Mouse (Mus musculus): ENCODE results near the gene Entpd8. TPM values are rescaled to one million over a fixed set of nuclear protein-coding genes. Genes with fewer than 3 reads are reported as not detected.
A peak's percentile ranks its signal among the peaks of the same experiment; 100 is the strongest.

The Entpd8 gene
- polyA plus RNA-seq, 1 experiment from 2014 or later, result not detected

DNA sequence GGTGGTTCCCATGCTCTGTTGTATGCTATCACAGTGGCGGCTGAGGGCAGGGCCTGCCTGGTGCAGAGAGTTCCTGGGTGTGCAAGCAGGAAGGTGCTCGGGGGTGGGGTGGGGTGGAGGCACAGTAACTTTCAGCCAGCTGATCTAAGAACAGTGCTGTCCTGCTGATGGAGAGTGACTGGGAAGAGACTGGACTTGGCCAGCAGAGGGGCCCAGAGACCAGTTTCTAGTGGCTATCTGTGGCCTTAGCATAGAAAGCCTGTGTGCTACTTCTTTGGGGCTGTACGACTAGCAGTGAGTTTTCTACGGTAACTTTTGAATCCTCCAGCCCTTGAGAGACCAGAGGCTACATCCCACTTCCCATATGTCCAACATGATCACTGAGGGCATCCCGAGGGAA is 18.9 kb downstream of the Entpd8 start:
- no peaks in the 10 kb centered on the region for H3K27me3 ChIP-seq
- H3K4me1 ChIP-seq, result peaks cover 10% of the 10 kb centered on the region
- WGBS, result 38% methylated on average over 5 of the region's 5 CpGs
- H3K27ac ChIP-seq (replicated peaks), result no peak overlapping the region
- H3K4me3 ChIP-seq, result no peak overlapping the region
- H3K36me3 ChIP-seq, result no peaks in the 10 kb centered on the region
- ATAC-seq (replicated peaks), result peak; percentile 46
- no peak overlapping the region for H3K4me2 ChIP-seq (replicated peaks)
- no peaks in the 10 kb centered on the region for H3K9me3 ChIP-seq
- H3K9ac ChIP-seq (replicated peaks), result no peak overlapping the region

DNA sequence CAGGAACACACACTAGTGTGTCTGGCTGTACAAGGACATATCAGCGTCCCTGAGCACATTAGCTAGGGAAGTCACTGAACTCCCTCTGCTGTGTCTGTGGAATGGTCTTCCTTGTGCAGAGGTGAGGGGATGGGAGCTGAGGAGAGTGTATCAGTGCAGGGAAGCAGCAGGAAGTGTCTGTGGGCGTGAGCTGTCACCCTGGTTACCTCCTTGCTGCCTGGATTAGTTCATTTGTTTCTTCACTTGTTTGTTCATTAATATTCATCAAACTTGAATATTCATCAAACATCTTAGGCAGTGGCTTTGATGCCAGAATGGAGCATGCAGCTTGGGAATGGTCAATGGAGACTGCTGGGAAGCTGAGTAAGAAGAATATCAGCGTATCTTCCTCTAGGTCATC is 19.6 kb downstream of the Entpd8 start:
- 41% methylated on average over 3 of the region's 3 CpGs for WGBS

DNA sequence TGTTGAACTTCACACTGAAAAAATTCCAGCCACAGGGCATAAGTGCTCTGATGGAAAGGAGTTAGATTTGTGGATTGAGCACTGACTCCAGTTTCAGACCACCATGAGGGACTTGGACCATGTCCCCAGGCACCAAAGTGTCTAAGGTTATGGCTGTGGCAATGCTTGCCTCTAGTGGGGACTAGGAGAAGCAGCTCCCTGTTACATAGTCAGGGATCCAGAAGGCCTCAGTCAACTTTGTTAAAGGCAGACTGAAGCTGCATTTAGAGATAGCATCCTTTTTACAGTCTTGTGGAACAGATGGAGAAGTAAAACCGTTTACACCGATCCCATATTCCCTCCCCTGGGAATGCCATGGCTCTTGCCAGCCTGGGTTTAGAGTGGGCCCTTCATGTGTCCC is 24.0 kb downstream of the Entpd8 start:
- Histone ChIP-seq H3K4me1 (peaks cover 16% of the 10 kb centered on the region), H3K9ac (replicated peaks) (no peak overlapping the region), H3K27ac (replicated peaks) (no peak overlapping the region), H3K4me2 (replicated peaks) (no peak overlapping the region), H3K27me3 (no peaks in the 10 kb centered on the region), H3K9me3 (no peaks in the 10 kb centered on the region), H3K4me3 (no peak overlapping the region), H3K36me3 (no peaks in the 10 kb centered on the region)
- WGBS, result 90% methylated on average over 2 of the region's 2 CpGs
- no peak for ATAC-seq (replicated peaks)

More for the DNA sequence above, 19.6 kb downstream of the Entpd8 start:
- H3K27ac ChIP-seq (replicated peaks), result no peak overlapping the region
- H3K36me3 ChIP-seq, result no peaks in the 10 kb centered on the region
- H3K9me3 ChIP-seq, result no peaks in the 10 kb centered on the region
- no peaks in the 10 kb centered on the region for H3K27me3 ChIP-seq
- no peak overlapping the region for H3K9ac ChIP-seq (replicated peaks)
- peak; percentile 66; the same call in 1 of the 2 replicates for ATAC-seq (replicated peaks)
- peaks cover 10% of the 10 kb centered on the region for H3K4me1 ChIP-seq
- no peak overlapping the region for H3K4me2 ChIP-seq (replicated peaks)
- H3K4me3 ChIP-seq, result no peak overlapping the region

DNA sequence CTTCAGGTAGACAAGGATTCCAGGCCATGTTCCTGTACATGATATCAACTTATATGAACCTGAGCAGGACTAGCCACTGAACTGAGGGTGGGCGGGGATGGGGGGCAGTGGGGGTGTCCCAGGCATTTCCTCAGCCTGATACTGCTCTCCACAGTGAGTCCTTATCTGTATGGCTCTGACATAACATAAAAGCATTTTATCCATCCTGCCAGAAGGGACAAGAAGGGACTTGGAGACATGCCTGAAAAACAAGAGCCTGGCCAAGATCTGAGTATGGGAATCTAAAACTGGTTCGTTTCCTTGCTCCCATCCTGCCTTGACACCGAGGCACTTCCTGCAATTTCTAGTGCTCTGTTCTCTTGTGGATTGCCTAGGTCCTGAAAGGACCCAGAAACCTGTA is 25.9 kb downstream of the Entpd8 start:
- no peak for ATAC-seq (replicated peaks)
- H3K27ac ChIP-seq (replicated peaks), result no peak overlapping the region
- no peaks in the 10 kb centered on the region for H3K9me3 ChIP-seq
- no peaks in the 10 kb centered on the region for H3K27me3 ChIP-seq
- no peak overlapping the region for H3K4me3 ChIP-seq
- peaks cover 6% of the 10 kb centered on the region; the same call in 1 of the 2 replicates for H3K4me1 ChIP-seq
- H3K36me3 ChIP-seq, result no peaks in the 10 kb centered on the region
- no peak overlapping the region for H3K9ac ChIP-seq (replicated peaks)
- WGBS, result 77% methylated on average over 3 of the region's 3 CpGs
- no peak overlapping the region for H3K4me2 ChIP-seq (replicated peaks)

DNA sequence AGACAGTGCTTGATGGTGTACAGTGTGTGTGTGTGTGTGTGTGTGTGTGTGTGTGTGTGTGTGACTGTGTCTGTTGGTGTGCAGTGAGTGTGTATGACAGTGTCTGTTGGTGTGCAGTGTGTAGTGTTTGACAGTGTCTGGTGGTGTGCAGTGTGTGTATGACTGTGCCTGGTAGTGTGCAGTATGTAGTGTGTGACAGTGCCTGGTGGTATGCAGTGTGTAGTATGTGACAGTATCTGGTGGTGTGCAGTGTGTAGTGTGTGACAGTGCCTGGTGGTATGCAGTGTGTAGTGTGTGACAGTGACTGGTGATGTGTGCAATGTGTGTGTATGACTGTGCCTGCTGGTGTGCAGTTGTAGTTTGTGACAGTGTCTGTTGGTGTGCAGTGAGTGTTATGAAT is 29.4 kb downstream of the Entpd8 start:
- H3K4me2 ChIP-seq (replicated peaks), result no peak overlapping the region
- no peaks in the 10 kb centered on the region for H3K9me3 ChIP-seq
- no peak overlapping the region for H3K4me3 ChIP-seq
- no peak overlapping the region for H3K27ac ChIP-seq (replicated peaks)
- H3K9ac ChIP-seq (replicated peaks), result no peak overlapping the region
- H3K36me3 ChIP-seq, result no peaks in the 10 kb centered on the region
- no peaks in the 10 kb centered on the region for H3K27me3 ChIP-seq
- no peak for ATAC-seq (replicated peaks)
- H3K4me1 ChIP-seq, result peaks cover 6% of the 10 kb centered on the region; the same call in 1 of the 2 replicates

DNA sequence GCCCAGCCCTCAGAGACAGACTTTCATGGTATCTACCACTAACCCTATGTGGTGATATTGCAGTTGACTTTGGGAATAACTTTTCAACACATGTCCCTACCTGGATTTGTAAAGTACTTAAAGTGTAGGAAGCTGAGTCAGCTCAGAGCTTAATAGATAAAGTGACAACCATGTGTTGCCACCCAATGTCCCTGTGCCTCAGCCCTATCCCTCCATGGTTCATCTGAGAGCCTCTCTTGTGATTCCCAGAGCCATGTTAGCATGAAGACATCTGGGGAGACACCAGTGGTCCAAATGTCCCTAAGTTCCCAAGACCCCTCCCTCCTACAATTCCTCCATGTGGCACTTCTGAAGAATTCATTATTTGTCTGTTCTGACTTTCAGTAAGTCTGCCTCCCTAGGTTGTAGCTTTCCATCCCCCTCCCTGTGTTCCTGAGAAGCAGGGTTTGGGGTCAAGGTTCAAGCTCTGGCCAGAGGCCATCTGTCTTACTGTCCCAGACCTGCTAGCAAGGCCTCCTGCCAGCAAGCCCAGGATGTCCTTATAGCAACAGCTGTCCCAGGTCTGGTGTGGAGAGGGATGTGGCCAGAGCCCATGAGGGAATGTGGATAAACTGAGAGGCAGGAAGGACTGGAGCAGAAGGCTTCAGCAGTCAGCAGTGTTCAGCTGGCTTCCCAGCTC is 30.5 kb downstream of the Entpd8 start:
- peaks cover 6% of the 10 kb centered on the region; the same call in 1 of the 2 replicates for H3K4me1 ChIP-seq
- no peak overlapping the region for H3K4me2 ChIP-seq (replicated peaks)
- no peak overlapping the region for H3K4me3 ChIP-seq
- no peak for ATAC-seq (replicated peaks)
- H3K9me3 ChIP-seq, result no peaks in the 10 kb centered on the region
- no peak overlapping the region for H3K9ac ChIP-seq (replicated peaks)
- H3K27ac ChIP-seq (replicated peaks), result no peak overlapping the region; the same call in 1 of the 2 replicates
- H3K36me3 ChIP-seq, result no peaks in the 10 kb centered on the region
- H3K27me3 ChIP-seq, result no peaks in the 10 kb centered on the region

DNA sequence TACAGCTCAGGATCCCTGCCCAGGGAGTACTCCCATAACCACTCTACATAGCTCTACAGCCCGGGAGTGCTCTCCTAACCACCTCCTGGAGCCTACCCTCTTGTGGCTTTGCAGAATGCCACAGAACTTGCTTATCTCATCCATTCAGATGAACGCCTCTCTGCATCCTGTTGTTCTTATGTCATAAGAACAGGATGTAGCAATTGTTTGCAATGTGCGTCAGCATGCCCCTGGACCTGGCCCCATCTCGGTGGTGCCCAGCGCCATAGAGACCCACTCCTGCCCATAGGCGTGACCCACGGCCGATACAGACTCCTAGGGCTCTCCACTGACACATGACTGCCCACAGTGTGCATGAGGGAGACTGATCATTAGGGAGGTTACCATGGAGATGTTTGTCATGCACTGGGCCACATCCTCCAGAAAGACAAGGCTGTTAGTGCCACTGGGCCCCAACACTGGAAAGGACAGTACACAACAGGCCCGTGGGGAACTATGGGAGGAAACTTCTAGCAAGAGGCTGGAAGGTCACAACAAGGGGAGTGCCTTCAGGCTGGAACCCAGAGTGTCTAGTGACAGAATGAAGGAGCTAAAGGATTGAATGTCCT is 31.2 kb downstream of the Entpd8 start:
- no peak overlapping the region for H3K27ac ChIP-seq (replicated peaks)
- WGBS, result 64% methylated on average over 9 of the region's 9 CpGs
- no peaks in the 10 kb centered on the region for H3K9me3 ChIP-seq
- H3K4me2 ChIP-seq (replicated peaks), result no peak overlapping the region
- H3K4me1 ChIP-seq, result peaks cover 3% of the 10 kb centered on the region; the same call in 1 of the 2 replicates
- H3K9ac ChIP-seq (replicated peaks), result no peak overlapping the region
- H3K27me3 ChIP-seq, result no peaks in the 10 kb centered on the region
- H3K4me3 ChIP-seq, result no peak overlapping the region
- no peak for ATAC-seq (replicated peaks)
- H3K36me3 ChIP-seq, result no peaks in the 10 kb centered on the region

DNA sequence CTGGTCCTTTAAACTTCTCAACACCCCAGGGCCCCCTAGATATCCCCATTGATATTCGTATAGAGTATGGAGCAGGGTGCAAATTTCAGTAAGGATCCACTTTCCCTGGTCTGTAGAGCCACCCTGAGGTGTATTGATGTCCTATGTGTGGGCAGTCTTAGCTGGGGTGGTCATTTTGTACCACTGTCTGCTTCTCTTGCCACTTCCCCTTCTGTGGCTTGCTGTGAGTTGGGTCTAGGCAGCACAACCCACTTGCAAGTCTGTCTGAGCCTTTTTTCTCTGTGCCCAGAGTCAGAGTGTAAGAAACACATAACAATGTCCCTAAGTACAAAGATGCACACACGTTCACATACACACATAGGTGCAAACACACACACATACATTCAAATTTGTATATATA is 34.2 kb downstream of the Entpd8 start:
- 86% methylated on average over 2 of the region's 2 CpGs for WGBS
- H3K4me1 ChIP-seq, result no peaks in the 10 kb centered on the region
- H3K9me3 ChIP-seq, result no peaks in the 10 kb centered on the region
- no peak overlapping the region for H3K4me3 ChIP-seq
- no peak for ATAC-seq (replicated peaks)
- H3K4me2 ChIP-seq (replicated peaks), result no peak overlapping the region
- no peak overlapping the region for H3K9ac ChIP-seq (replicated peaks)
- H3K27me3 ChIP-seq, result no peaks in the 10 kb centered on the region
- no peaks in the 10 kb centered on the region for H3K36me3 ChIP-seq
- H3K27ac ChIP-seq (replicated peaks), result no peak overlapping the region

DNA sequence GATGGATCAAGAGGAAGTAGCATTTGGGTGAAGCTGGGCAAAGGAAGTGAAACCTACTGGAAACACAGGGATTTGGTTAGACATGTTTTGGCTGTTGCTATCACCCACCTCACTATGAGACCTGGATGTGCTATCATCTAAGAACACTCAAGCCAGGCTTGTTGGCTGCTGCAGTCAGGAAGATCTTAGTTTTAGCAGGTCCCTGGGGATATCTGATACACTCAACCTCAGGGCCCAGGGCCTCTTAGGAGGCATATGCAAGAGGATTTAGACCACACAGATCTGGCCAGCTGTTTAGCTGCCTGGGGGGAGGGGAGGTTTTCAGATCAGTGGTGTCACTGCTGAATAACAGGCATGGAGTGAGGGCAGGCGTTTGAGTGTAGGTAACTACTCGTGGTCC is 35.3 kb downstream of the Entpd8 start:
- no peak overlapping the region for H3K9ac ChIP-seq (replicated peaks)
- no peak overlapping the region for H3K27ac ChIP-seq (replicated peaks)
- no peaks in the 10 kb centered on the region for H3K27me3 ChIP-seq
- no peaks in the 10 kb centered on the region for H3K4me1 ChIP-seq
- no peak overlapping the region for H3K4me3 ChIP-seq
- no peaks in the 10 kb centered on the region for H3K36me3 ChIP-seq
- no peak for ATAC-seq (replicated peaks)
- H3K9me3 ChIP-seq, result no peaks in the 10 kb centered on the region
- no peak overlapping the region for H3K4me2 ChIP-seq (replicated peaks)
- WGBS, result 71% methylated on average over 2 of the region's 2 CpGs

DNA sequence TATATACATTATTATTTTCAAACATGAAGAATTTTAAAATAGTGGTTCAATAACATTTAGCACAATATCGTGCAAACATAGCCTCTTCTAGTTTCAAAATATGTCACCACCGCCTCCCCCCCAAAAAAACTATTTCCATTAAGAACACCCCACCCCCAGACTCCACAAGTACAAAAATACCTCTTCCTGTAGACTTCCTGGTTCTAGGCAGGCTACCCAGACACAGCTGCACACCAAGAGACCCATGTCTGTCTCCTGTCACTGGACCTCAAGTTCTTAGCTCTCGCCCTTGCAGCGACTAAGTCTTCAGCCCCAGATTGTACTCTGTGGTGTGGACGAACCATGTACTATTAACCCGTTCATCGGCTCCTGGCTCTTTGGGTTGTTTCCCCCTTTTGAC is 40.9 kb downstream of the Entpd8 start:
- 89% methylated on average over 7 of the region's 7 CpGs for WGBS

DNA sequence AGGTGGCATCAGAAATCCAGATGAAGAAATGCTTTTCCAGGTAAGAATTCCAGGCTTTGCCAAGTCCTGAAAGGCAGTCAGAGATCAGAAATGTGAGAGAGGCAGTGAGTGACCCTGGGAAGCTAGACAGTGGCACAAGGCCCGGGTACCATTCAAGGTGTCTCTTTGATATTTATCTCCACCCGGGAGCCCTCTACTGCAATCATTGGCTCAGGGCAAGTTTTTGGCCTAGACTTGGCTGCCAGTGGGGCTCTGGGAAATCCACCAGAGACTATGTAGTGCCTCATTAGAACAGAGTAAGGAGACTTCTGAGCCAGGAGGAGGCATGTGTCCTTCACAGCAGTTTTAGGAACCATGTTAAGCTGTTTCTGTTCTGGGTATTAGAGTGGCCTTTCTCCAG is 42.6 kb downstream of the Entpd8 start:
- 72% methylated on average over 2 of the region's 2 CpGs for WGBS
- no peak overlapping the region for H3K4me3 ChIP-seq
- no peaks in the 10 kb centered on the region for H3K27me3 ChIP-seq
- no peaks in the 10 kb centered on the region for H3K9me3 ChIP-seq
- peaks cover 28% of the 10 kb centered on the region for H3K4me1 ChIP-seq
- no peak overlapping the region for H3K27ac ChIP-seq (replicated peaks)
- no peak overlapping the region for H3K9ac ChIP-seq (replicated peaks)
- no peak for ATAC-seq (replicated peaks)
- no peaks in the 10 kb centered on the region for H3K36me3 ChIP-seq
- no peak overlapping the region for H3K4me2 ChIP-seq (replicated peaks)

More for the DNA sequence above, 40.9 kb downstream of the Entpd8 start:
- H3K27ac ChIP-seq (replicated peaks), result no peak overlapping the region
- no peak overlapping the region for H3K9ac ChIP-seq (replicated peaks)
- H3K9me3 ChIP-seq, result no peaks in the 10 kb centered on the region
- H3K4me2 ChIP-seq (replicated peaks), result no peak overlapping the region
- H3K27me3 ChIP-seq, result no peaks in the 10 kb centered on the region
- ATAC-seq (replicated peaks), result no peak
- H3K4me1 ChIP-seq, result peaks cover 11% of the 10 kb centered on the region
- no peak overlapping the region for H3K4me3 ChIP-seq
- no peaks in the 10 kb centered on the region for H3K36me3 ChIP-seq

DNA sequence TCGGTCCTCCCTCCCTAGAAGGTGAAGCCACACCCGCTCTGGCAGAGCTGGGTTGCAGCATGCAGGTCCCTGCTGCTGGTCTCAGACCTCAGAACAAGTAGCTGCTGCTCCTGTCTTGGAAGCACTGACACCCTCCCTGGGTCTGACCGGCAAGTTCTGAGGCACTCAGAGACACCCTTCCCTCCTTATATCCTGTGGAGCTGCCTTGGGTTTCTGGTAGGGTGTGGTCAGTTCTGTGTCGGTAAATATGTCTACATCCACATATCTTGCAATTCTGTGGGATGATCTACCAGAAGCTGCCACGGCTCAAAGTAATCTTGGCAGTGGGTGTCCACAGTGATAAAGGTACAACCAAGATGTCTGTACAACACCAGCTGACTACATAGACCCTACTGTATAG is 43.4 kb downstream of the Entpd8 start:
- H3K4me2 ChIP-seq (replicated peaks), result no peak overlapping the region
- no peak overlapping the region for H3K9ac ChIP-seq (replicated peaks)
- peaks cover 36% of the 10 kb centered on the region for H3K4me1 ChIP-seq
- no peak overlapping the region for H3K4me3 ChIP-seq
- H3K9me3 ChIP-seq, result no peaks in the 10 kb centered on the region
- ATAC-seq (replicated peaks), result no peak
- no peaks in the 10 kb centered on the region for H3K27me3 ChIP-seq
- H3K27ac ChIP-seq (replicated peaks), result no peak overlapping the region
- no peaks in the 10 kb centered on the region for H3K36me3 ChIP-seq
- 92% methylated on average over 5 of the region's 5 CpGs for WGBS

DNA sequence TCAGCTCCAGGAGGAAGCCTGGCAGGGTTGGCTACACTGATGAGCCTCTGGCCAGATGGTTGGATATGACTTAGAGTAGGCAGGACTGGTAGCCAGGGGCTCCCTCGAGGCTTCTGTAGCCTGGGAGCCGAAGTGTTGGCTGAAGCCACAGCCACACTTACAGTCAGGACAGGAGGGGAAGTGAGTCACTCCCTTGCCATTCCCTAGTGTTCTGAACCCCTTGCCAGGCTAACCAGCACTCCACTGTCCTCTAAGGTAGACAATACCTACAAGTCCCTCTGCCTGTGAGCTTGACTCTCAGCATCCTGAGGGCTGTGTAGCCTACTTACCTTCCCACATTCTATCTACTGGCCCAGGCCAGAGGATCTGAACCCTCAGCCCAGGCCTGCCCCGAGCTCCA is 44.3 kb downstream of the Entpd8 start:
- no peaks in the 10 kb centered on the region for H3K9me3 ChIP-seq
- no peaks in the 10 kb centered on the region for H3K36me3 ChIP-seq
- ATAC-seq (replicated peaks), result no peak
- no peak overlapping the region for H3K4me2 ChIP-seq (replicated peaks)
- no peaks in the 10 kb centered on the region for H3K27me3 ChIP-seq
- H3K27ac ChIP-seq (replicated peaks), result no peak overlapping the region
- H3K4me1 ChIP-seq, result peaks cover 43% of the 10 kb centered on the region
- H3K9ac ChIP-seq (replicated peaks), result no peak overlapping the region
- no peak overlapping the region for H3K4me3 ChIP-seq
- WGBS, result 75% methylated on average over 3 of the region's 3 CpGs

All from forebrain, embryonic 15.5 days (tissue).